ENCODE assay signal across 18 mouse cellular contexts in the genomic region with DNA sequence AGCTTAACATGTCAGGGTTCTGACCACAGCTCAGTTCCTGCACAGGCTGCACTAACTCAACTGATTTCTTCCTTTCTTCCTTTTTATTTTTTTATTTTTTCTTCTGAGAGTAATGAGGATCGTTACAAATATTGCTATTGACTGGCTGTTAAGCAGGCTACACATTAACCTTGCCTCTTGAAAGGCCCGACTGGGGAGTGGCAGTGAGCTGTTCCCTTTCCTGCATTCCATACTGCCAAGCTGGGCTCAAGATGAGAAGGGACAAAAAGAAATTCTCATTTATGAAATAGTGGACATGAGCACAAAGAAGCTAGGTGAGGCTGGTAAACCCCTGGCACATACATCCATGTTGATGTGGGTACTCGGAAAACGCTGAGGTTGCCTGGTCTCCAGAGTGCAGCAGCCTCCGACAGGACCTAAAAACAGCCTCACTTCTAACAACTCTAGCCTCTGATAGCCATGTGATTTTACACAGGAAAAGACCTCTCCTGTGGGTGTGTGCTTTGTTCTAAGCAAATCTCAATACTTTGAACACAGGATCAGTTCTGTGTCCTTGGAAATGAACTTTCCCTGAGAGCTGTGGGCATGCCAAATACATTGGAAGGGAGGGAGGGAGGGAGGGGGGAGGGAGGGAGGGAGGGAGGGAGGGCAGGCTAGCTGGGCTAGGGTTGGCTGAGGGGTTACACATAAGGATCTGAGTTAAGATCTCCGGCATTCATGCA.
A peak's percentile ranks its signal among the peaks of the same experiment; 100 is the strongest.
DNase-seq lines count a peak whose midpoint lies in the region; ATAC-seq and TF ChIP-seq lines count a peak whose summit lies in the region.
"Had no signal": no experiment of that assay in that cellular context is flagged by ENCODE, and none has a peak within 500 bp of the region (broad histone marks: within the 10 kb centered on the region; RNA-seq: fewer than 3 reads in every experiment).

No protein-coding gene starts in this region.

- H3K4me1 ChIP-seq in kidney, embryonic 16.5 days (ENCODE audit: insufficient read depth, low read length) = peaks cover 20% of the 10 kb centered on the region
- H3K4me1 ChIP-seq in kidney, embryonic 14.5 days (ENCODE audit: control insufficient read depth, insufficient read depth, low read length) = peaks cover 4% of the 10 kb centered on the region; the same call in 1 of the 2 replicates
- no peaks in the 10 kb centered on the region for H3K4me1 ChIP-seq in lung, postnatal 0 days (ENCODE audit: insufficient read depth, low read depth, low read length)
- H3K4me1 ChIP-seq in intestine, postnatal 0 days (replicated peaks; ENCODE audit: control insufficient read depth, insufficient read depth, low read length) = no peaks in the 10 kb centered on the region
- 0 out of 2 replicates have a peak, but pooled peaks cover 5% of the 10 kb centered on the region for H3K4me1 ChIP-seq in stomach, embryonic 16.5 days (ENCODE audit: control insufficient read depth, insufficient read depth, low read length)

- no peak overlapping the region for H3K9ac ChIP-seq in kidney, embryonic 16.5 days (replicated peaks; ENCODE audit: low read length)
- no peak overlapping the region for H3K9ac ChIP-seq in kidney, embryonic 14.5 days (ENCODE audit: low read depth, low read length)
- H3K9ac ChIP-seq in lung, postnatal 0 days (replicated peaks; ENCODE audit: low read depth) = no peak overlapping the region
- H3K9ac ChIP-seq in intestine, postnatal 0 days (ENCODE audit: low read depth, low read length) = no peak overlapping the region
- no peak overlapping the region for H3K9ac ChIP-seq in stomach, embryonic 16.5 days (ENCODE audit: low read length)
- H3K9ac ChIP-seq: embryonic facial prominence, embryonic 12.5 days; forebrain, embryonic 15.5 days had no signal

- WGBS in kidney, embryonic 16.5 days = 53% methylated on average over 6 of the region's 6 CpGs
- 63% methylated on average over 6 of the region's 6 CpGs for WGBS in kidney, embryonic 14.5 days
- 56% methylated on average over 6 of the region's 6 CpGs for WGBS in lung, postnatal 0 days
- whole genome bisulfite sequencing in intestine, postnatal 0 days = 38% methylated on average over 6 of the region's 6 CpGs
- WGBS in stomach, embryonic 16.5 days = 49% methylated on average over 6 of the region's 6 CpGs

- no peak overlapping the region for H3K4me2 ChIP-seq in kidney, embryonic 16.5 days (replicated peaks; ENCODE audit: low read depth, low read length)
- H3K4me2 ChIP-seq in kidney, embryonic 14.5 days (replicated peaks; ENCODE audit: low read depth, low read length) = no peak overlapping the region
- H3K4me2 ChIP-seq in lung, postnatal 0 days (replicated peaks; ENCODE audit: low read depth, low read length) = no peak overlapping the region
- peak overlapping the region; percentile 45 for H3K4me2 ChIP-seq in intestine, postnatal 0 days (replicated peaks; ENCODE audit: low read depth)
- H3K4me2 ChIP-seq in stomach, embryonic 16.5 days (ENCODE audit: low read depth, low read length) = no peak overlapping the region
- H3K4me2 ChIP-seq: embryonic facial prominence, embryonic 12.5 days; forebrain, embryonic 15.5 days had no signal

- no peaks in the 10 kb centered on the region for H3K9me3 ChIP-seq in kidney, embryonic 16.5 days (ENCODE audit: low read length)
- no peaks in the 10 kb centered on the region for H3K9me3 ChIP-seq in kidney, embryonic 14.5 days (ENCODE audit: control insufficient read depth, low read length)
- no peaks in the 10 kb centered on the region for H3K9me3 ChIP-seq in lung, postnatal 0 days (ENCODE audit: low read length)
- no peaks in the 10 kb centered on the region for H3K9me3 ChIP-seq in intestine, postnatal 0 days (ENCODE audit: control insufficient read depth)
- H3K9me3 ChIP-seq in stomach, embryonic 16.5 days (replicated peaks; ENCODE audit: control insufficient read depth, low read length) = no peaks in the 10 kb centered on the region
- H3K9me3 ChIP-seq: embryonic facial prominence, embryonic 12.5 days; forebrain, embryonic 15.5 days; heart, embryonic 10.5 days; hindbrain, embryonic 10.5 days had no signal

- H3K27me3 ChIP-seq in kidney, embryonic 16.5 days (ENCODE audit: insufficient read depth, low read length) = no peaks in the 10 kb centered on the region
- no peaks in the 10 kb centered on the region for H3K27me3 ChIP-seq in kidney, embryonic 14.5 days (ENCODE audit: control insufficient read depth, insufficient read depth, low read length)
- no peaks in the 10 kb centered on the region for H3K27me3 ChIP-seq in lung, postnatal 0 days (replicated peaks; ENCODE audit: insufficient read depth, low read length)
- no peaks in the 10 kb centered on the region for H3K27me3 ChIP-seq in intestine, postnatal 0 days (replicated peaks; ENCODE audit: control insufficient read depth, insufficient read depth, low read length)
- H3K27me3 ChIP-seq in stomach, embryonic 16.5 days (ENCODE audit: control insufficient read depth, insufficient read depth, low read length) = no peaks in the 10 kb centered on the region
- H3K27me3 ChIP-seq: embryonic facial prominence, embryonic 12.5 days; forebrain, embryonic 15.5 days had no signal

- TF ChIP-seq EP300 in lung, postnatal 0 days (IDR thresholded peaks at IDR 0.05) = no peak

- DNase-seq in lung, postnatal 0 days (ENCODE audit: low spot score) = peak; percentile 42
- no peak for DNase-seq in lung, postnatal 14 days
- no peak for DNase-seq in spleen, postnatal 4 days (ENCODE audit: low spot score in 2 of 2)
- DNase-seq: adrenal gland, postnatal 14 days; cerebellum, adult 11-12 months; cerebellum, adult 9-10 months; cerebellum, postnatal 25 days; heart, adult 18-20 months; heart, postnatal 10 days had no signal

- ATAC-seq in kidney, embryonic 16.5 days (ENCODE audit: low FRiP score, low TSS enrichment) = no peak
- ATAC-seq in kidney, embryonic 14.5 days (ENCODE audit: low FRiP score, low TSS enrichment) = no peak
- peak; percentile 41; the same call in 1 of the 2 replicates for ATAC-seq in lung, postnatal 0 days
- ATAC-seq in intestine, postnatal 0 days = peak; percentile 84
- ATAC-seq in stomach, embryonic 16.5 days (ENCODE audit: insufficient read depth, low FRiP score) = peak; percentile 57
- ATAC-seq in activated CD4-positive, CD25-positive, alpha-beta regulatory T cell, adult 4 months = no peak
- ATAC-seq: forebrain, embryonic 15.5 days had no signal

- H3K36me3 ChIP-seq in kidney, embryonic 16.5 days (ENCODE audit: insufficient read depth, low read length) = no peaks in the 10 kb centered on the region
- no peaks in the 10 kb centered on the region for H3K36me3 ChIP-seq in kidney, embryonic 14.5 days (ENCODE audit: control insufficient read depth, insufficient read depth, low read length)
- H3K36me3 ChIP-seq in lung, postnatal 0 days (ENCODE audit: insufficient read depth, low read length) = no peaks in the 10 kb centered on the region
- no peaks in the 10 kb centered on the region for H3K36me3 ChIP-seq in intestine, postnatal 0 days (ENCODE audit: control insufficient read depth, insufficient read depth)
- no peaks in the 10 kb centered on the region for H3K36me3 ChIP-seq in stomach, embryonic 16.5 days (ENCODE audit: control insufficient read depth, insufficient read depth, low read length)
- H3K36me3 ChIP-seq: embryonic facial prominence, embryonic 12.5 days; forebrain, embryonic 15.5 days; heart, embryonic 10.5 days; hindbrain, embryonic 10.5 days had no signal

- peak overlapping the region; percentile 13; the same call in 1 of the 2 replicates for H3K27ac ChIP-seq in kidney, embryonic 16.5 days (ENCODE audit: low read length)
- no peak overlapping the region for H3K27ac ChIP-seq in kidney, embryonic 14.5 days (ENCODE audit: low read depth, low read length)
- H3K27ac ChIP-seq in lung, postnatal 0 days (ENCODE audit: low read length) = no peak overlapping the region
- peak overlapping the region; percentile 22; the same call in 1 of the 2 replicates for H3K27ac ChIP-seq in intestine, postnatal 0 days (ENCODE audit: low read depth, low read length)
- H3K27ac ChIP-seq in stomach, embryonic 16.5 days (ENCODE audit: low read length) = peak overlapping the region; percentile 83
- H3K27ac ChIP-seq: embryonic facial prominence, embryonic 12.5 days; forebrain, embryonic 15.5 days; heart, embryonic 10.5 days; hindbrain, embryonic 10.5 days had no signal

- no peak for TF ChIP-seq CTCF in lung, postnatal 0 days (IDR thresholded peaks at IDR 0.05)
- no peak for TF ChIP-seq CTCF in intestine, postnatal 0 days (IDR thresholded peaks at IDR 0.05; ENCODE audit: low read depth)

- H3K4me3 ChIP-seq in kidney, embryonic 16.5 days (ENCODE audit: low read length) = no peak overlapping the region
- H3K4me3 ChIP-seq in kidney, embryonic 14.5 days (ENCODE audit: low read length) = no peak overlapping the region
- H3K4me3 ChIP-seq in lung, postnatal 0 days (ENCODE audit: low read depth, low read length) = no peak overlapping the region
- H3K4me3 ChIP-seq in intestine, postnatal 0 days (ENCODE audit: low read depth, low read length) = no peak overlapping the region
- no peak overlapping the region for H3K4me3 ChIP-seq in stomach, embryonic 16.5 days (replicated peaks; ENCODE audit: low read length)
- H3K4me3 ChIP-seq: embryonic facial prominence, embryonic 12.5 days; forebrain, embryonic 15.5 days; heart, embryonic 10.5 days; hindbrain, embryonic 10.5 days had no signal

Comparison
In these comparisons a context has a peak if more than half of its experiments do, and no peak if none do; other contexts are left out.
1. H3K27ac ChIP-seq: peak in kidney, embryonic 16.5 days (single experiment), intestine, postnatal 0 days (single experiment) and stomach, embryonic 16.5 days (single experiment); none in kidney, embryonic 14.5 days (single experiment) and lung, postnatal 0 days (single experiment).
2. ATAC-seq: peak in lung, postnatal 0 days (single experiment), intestine, postnatal 0 days (single experiment) and stomach, embryonic 16.5 days (single experiment); none in kidney, embryonic 16.5 days (single experiment), kidney, embryonic 14.5 days (single experiment) and activated CD4-positive, CD25-positive, alpha-beta regulatory T cell, adult 4 months (single experiment).